In genomic region chr8:8258231-8258638, GRCm38 (mm10) we compare ENCODE assay signal across 8 mouse cellular contexts.
DNase-seq lines count a peak whose midpoint lies in the region; ATAC-seq and TF ChIP-seq lines count a peak whose summit lies in the region.

No protein-coding gene starts in this region.

- ATAC-seq in forebrain, embryonic 15.5 days (replicated peaks), result no peak
- ATAC-seq in limb, embryonic 15.5 days (ENCODE audit: insufficient number of reproducible peaks, low FRiP score, low TSS enrichment, low read depth), result no peak
- no peak for ATAC-seq in intestine, postnatal 0 days

- H3K4me1 ChIP-seq in forebrain, embryonic 10.5 days, result peaks cover 33% of the 10 kb centered on the region
- no peaks in the 10 kb centered on the region for H3K4me1 ChIP-seq in forebrain, embryonic 15.5 days
- H3K4me1 ChIP-seq in limb, embryonic 15.5 days, result peaks cover 4% of the 10 kb centered on the region
- 0 out of 2 replicates have a peak, but pooled peaks cover 3% of the 10 kb centered on the region for H3K4me1 ChIP-seq in intestine, postnatal 0 days (replicated peaks; ENCODE audit: control insufficient read depth, insufficient read depth, low read length)

- no peaks in the 10 kb centered on the region for H3K36me3 ChIP-seq in forebrain, embryonic 10.5 days (replicated peaks)
- no peaks in the 10 kb centered on the region for H3K36me3 ChIP-seq in forebrain, embryonic 15.5 days
- H3K36me3 ChIP-seq in limb, embryonic 15.5 days, result no peaks in the 10 kb centered on the region
- no peaks in the 10 kb centered on the region for H3K36me3 ChIP-seq in intestine, postnatal 0 days (ENCODE audit: control insufficient read depth, insufficient read depth)

- peak; percentile 67 for DNase-seq in forebrain, embryonic 10.5 days (ENCODE audit: extremely low spot score, low spot score)
- peak; percentile 7 for DNase-seq in urinary bladder, postnatal 25 days (ENCODE audit: low spot score)
- no peak for DNase-seq in urinary bladder, postnatal 4 days (ENCODE audit: low spot score in 2 of 2)
- peak; percentile 75 for DNase-seq in retina, postnatal 1 day
- no peak for DNase-seq in kidney, adult 11 months

- peak overlapping the region; percentile 56 for H3K27ac ChIP-seq in forebrain, embryonic 10.5 days
- no peak overlapping the region for H3K27ac ChIP-seq in forebrain, embryonic 15.5 days (replicated peaks)
- H3K27ac ChIP-seq in limb, embryonic 15.5 days, result peak overlapping the region; percentile 51; the same call in 1 of the 2 replicates
- no peak overlapping the region for H3K27ac ChIP-seq in intestine, postnatal 0 days (ENCODE audit: low read depth, low read length)

- H3K9me3 ChIP-seq in forebrain, embryonic 10.5 days, result no peaks in the 10 kb centered on the region
- H3K9me3 ChIP-seq in forebrain, embryonic 15.5 days, result no peaks in the 10 kb centered on the region
- H3K9me3 ChIP-seq in limb, embryonic 15.5 days, result no peaks in the 10 kb centered on the region
- no peaks in the 10 kb centered on the region for H3K9me3 ChIP-seq in intestine, postnatal 0 days (ENCODE audit: control insufficient read depth)

- TF ChIP-seq CTCF in intestine, postnatal 0 days (IDR thresholded peaks at IDR 0.05; ENCODE audit: low read depth), result no peak

- H3K27me3 ChIP-seq in forebrain, embryonic 10.5 days (ENCODE audit: poor library complexity, severe bottlenecking), result peaks cover 37% of the 10 kb centered on the region
- H3K27me3 ChIP-seq in forebrain, embryonic 15.5 days, result no peaks in the 10 kb centered on the region
- H3K27me3 ChIP-seq in limb, embryonic 15.5 days, result no peaks in the 10 kb centered on the region
- no peaks in the 10 kb centered on the region for H3K27me3 ChIP-seq in intestine, postnatal 0 days (replicated peaks; ENCODE audit: control insufficient read depth, insufficient read depth, low read length)

- 3% methylated on average over 9 of the region's 9 CpGs for WGBS in forebrain, embryonic 10.5 days
- WGBS in forebrain, embryonic 15.5 days, result 5% methylated on average over 9 of the region's 9 CpGs
- WGBS in limb, embryonic 15.5 days, result 16% methylated on average over 9 of the region's 9 CpGs
- WGBS in intestine, postnatal 0 days, result 49% methylated on average over 9 of the region's 9 CpGs

- H3K9ac ChIP-seq in forebrain, embryonic 15.5 days (replicated peaks), result no peak overlapping the region
- H3K9ac ChIP-seq in limb, embryonic 15.5 days, result no peak overlapping the region
- H3K9ac ChIP-seq in intestine, postnatal 0 days (ENCODE audit: low read depth, low read length), result no peak overlapping the region

- no peak overlapping the region for H3K4me2 ChIP-seq in forebrain, embryonic 15.5 days (replicated peaks)
- H3K4me2 ChIP-seq in limb, embryonic 15.5 days, result no peak overlapping the region
- H3K4me2 ChIP-seq in intestine, postnatal 0 days (replicated peaks; ENCODE audit: low read depth), result no peak overlapping the region

- H3K4me3 ChIP-seq in forebrain, embryonic 10.5 days, result peak overlapping the region; percentile 11; the same call in 1 of the 2 replicates
- no peak overlapping the region for H3K4me3 ChIP-seq in forebrain, embryonic 15.5 days
- no peak overlapping the region for H3K4me3 ChIP-seq in limb, embryonic 15.5 days
- H3K4me3 ChIP-seq in intestine, postnatal 0 days (ENCODE audit: low read depth, low read length), result no peak overlapping the region

Comparison
In these comparisons a context has a peak if more than half of its experiments do, and no peak if none do; other contexts are left out.
1. DNase-seq: peak in forebrain, embryonic 10.5 days (single experiment), urinary bladder, postnatal 25 days (single experiment) and retina, postnatal 1 day (single experiment); none in urinary bladder, postnatal 4 days (0 of 2) and kidney, adult 11 months (single experiment).
2. H3K27ac ChIP-seq: peak in forebrain, embryonic 10.5 days (single experiment) and limb, embryonic 15.5 days (single experiment); none in forebrain, embryonic 15.5 days (single experiment) and intestine, postnatal 0 days (single experiment).